Mouse (Mus musculus) embryonic fibroblast, embryonic 13.5 days (primary cell): ENCODE measurements at regions not wholly inside any gene's neighbourhood (a gene's known extent, or its start where the extent isn't known, plus 50 kb on each side); places are given as distances from the start of the nearest gene placed in this dataset.

ENCODE experiments used
- CTCF ChIP-seq: IDR thresholded peaks from 2 replicates; pipeline ENCODE4 v1.5.1; 2011; ENCODE audit warnings: mild to moderate bottlenecking, control low read depth, low read length, moderate library complexity, borderline replicate concordance; ENCODE audit not compliant: insufficient read depth
- POLR2A ChIP-seq: IDR thresholded peaks from 2 replicates; pipeline ENCODE4 v1.6.1; 2011; ENCODE audit warnings: low read depth, mild to moderate bottlenecking, control low read depth, low read length, moderate library complexity

DNA sequence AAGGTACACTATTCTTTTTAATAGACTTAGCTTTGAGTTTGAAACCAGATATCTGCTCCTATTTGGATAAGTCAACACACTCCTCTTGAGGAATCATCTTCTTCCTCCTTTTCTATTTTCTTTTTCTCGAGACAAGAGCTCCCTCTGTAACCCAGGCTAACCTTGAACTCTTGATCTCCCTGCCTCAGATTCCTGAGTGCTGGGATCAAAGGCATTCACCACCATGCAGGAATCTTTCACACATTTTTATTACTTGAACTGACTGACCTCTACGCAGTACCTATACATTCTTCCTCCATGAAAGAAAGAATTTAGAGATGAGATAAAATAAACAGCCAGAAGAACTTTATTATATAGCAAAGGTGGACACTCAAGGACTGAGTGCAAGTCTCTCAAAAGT lies 453.4 kb downstream of the Otol1 start:
- no peak for TF ChIP-seq POLR2A
- TF ChIP-seq CTCF: no peak
